Mouse (Mus musculus) urinary bladder, postnatal 0 days (tissue): ENCODE results near the gene Zmynd11. TPM values are rescaled to one million over a fixed set of nuclear protein-coding genes. Genes with fewer than 3 reads are reported as not detected.

ENCODE experiments used
- polyA plus RNA-seq: library from polyadenylated mRNA; unstranded; fragments of >200 nt; fragmentation: Nextera tagmentation; extraction: Ambion mirVana; gene quantifications from 2 replicates; pipeline ENCODE4 v1.2.1, GENCODE M21; 2015

Zmynd11 gene
- 65.2 and 79.8 TPM in 2 replicates for polyA plus RNA-seq

GRCm38 (mm10) chr13:9764646-9765536 is at the start of gene Zmynd11:
Gene Zmynd11 (minus strand): TSS chr13:9765330.

